Mouse (Mus musculus): ENCODE data around the gene F2r. TPM values are rescaled to one million over a fixed set of nuclear protein-coding genes. Genes with fewer than 3 reads are reported as not detected.

Gene F2r
- polyA plus RNA-seq, 1 experiment, result 15.1 TPM

- Histone ChIP-seq H3K4me1 (ENCODE audit: control insufficient read depth, insufficient read depth, insufficient read length, low read length) (no peaks in the 10 kb centered on the region), H3K36me3 (ENCODE audit: control insufficient read depth, insufficient read depth, low read length) (no peaks in the 10 kb centered on the region), H3K27ac (ENCODE audit: insufficient read depth, low read depth, low read length) (no peak overlapping the region), H3K4me3 (ENCODE audit: low read depth, low read length) (no peak overlapping the region), H3K27me3 (ENCODE audit: control insufficient read depth, insufficient read depth, low read length) (no peaks in the 10 kb centered on the region)
- TF ChIP-seq POLR2A (IDR thresholded peaks at IDR 0.05; ENCODE audit: low read depth, low read length), result no peak
- no peak for TF ChIP-seq CTCF (IDR thresholded peaks at IDR 0.05; ENCODE audit: extremely low read depth, insufficient read length, insufficient replicate concordance, low read depth, low read length)
- WGBS, result 93% methylated on average over 7 of the region's 7 CpGs
Measured at GRCm38 (mm10) chr13:95596689-95597088, 21.6 kb downstream of the F2r start.

- no peaks in the 10 kb centered on the region for H3K36me3 ChIP-seq (ENCODE audit: control insufficient read depth, insufficient read depth, low read length)
- H3K4me3 ChIP-seq (ENCODE audit: low read depth, low read length), result no peak overlapping the region
- 64% methylated on average over 5 of the region's 5 CpGs for WGBS
- TF ChIP-seq CTCF (IDR thresholded peaks at IDR 0.05; ENCODE audit: extremely low read depth, insufficient read length, insufficient replicate concordance, low read depth, low read length), result no peak
- no peak for TF ChIP-seq POLR2A (IDR thresholded peaks at IDR 0.05; ENCODE audit: low read depth, low read length)
- H3K27me3 ChIP-seq (ENCODE audit: control insufficient read depth, insufficient read depth, low read length), result no peaks in the 10 kb centered on the region
- no peak overlapping the region for H3K27ac ChIP-seq (ENCODE audit: insufficient read depth, low read depth, low read length)
- H3K4me1 ChIP-seq (ENCODE audit: control insufficient read depth, insufficient read depth, insufficient read length, low read length), result no peaks in the 10 kb centered on the region
Measured at GRCm38 (mm10) chr13:95595921-95596320, 22.4 kb downstream of the F2r start.

- H3K27me3 ChIP-seq (ENCODE audit: control insufficient read depth, insufficient read depth, low read length), result no peaks in the 10 kb centered on the region
- no peak overlapping the region for H3K27ac ChIP-seq (ENCODE audit: insufficient read depth, low read depth, low read length)
- H3K36me3 ChIP-seq (ENCODE audit: control insufficient read depth, insufficient read depth, low read length), result no peaks in the 10 kb centered on the region
- TF ChIP-seq POLR2A (IDR thresholded peaks at IDR 0.05; ENCODE audit: low read depth, low read length) (no peak), CTCF (IDR thresholded peaks at IDR 0.05; ENCODE audit: extremely low read depth, insufficient read length, insufficient replicate concordance, low read depth, low read length) (no peak)
- no peaks in the 10 kb centered on the region for H3K4me1 ChIP-seq (ENCODE audit: control insufficient read depth, insufficient read depth, insufficient read length, low read length)
- H3K4me3 ChIP-seq (ENCODE audit: low read depth, low read length), result no peak overlapping the region
- WGBS, result 82% methylated on average over 7 of the region's 7 CpGs
Measured at GRCm38 (mm10) chr13:95595411-95595810, 22.9 kb downstream of the F2r start.

- Histone ChIP-seq H3K4me3 (ENCODE audit: low read depth, low read length) (no peak overlapping the region), H3K4me1 (ENCODE audit: control insufficient read depth, insufficient read depth, insufficient read length, low read length) (no peaks in the 10 kb centered on the region), H3K27ac (ENCODE audit: insufficient read depth, low read depth, low read length) (no peak overlapping the region), H3K27me3 (ENCODE audit: control insufficient read depth, insufficient read depth, low read length) (no peaks in the 10 kb centered on the region), H3K36me3 (ENCODE audit: control insufficient read depth, insufficient read depth, low read length) (no peaks in the 10 kb centered on the region)
- TF ChIP-seq CTCF (IDR thresholded peaks at IDR 0.05; ENCODE audit: extremely low read depth, insufficient read length, insufficient replicate concordance, low read depth, low read length), result no peak
- no peak for TF ChIP-seq POLR2A (IDR thresholded peaks at IDR 0.05; ENCODE audit: low read depth, low read length)
- 58% methylated on average over 10 of the region's 10 CpGs for WGBS
Measured at GRCm38 (mm10) chr13:95592860-95593259, 25.4 kb downstream of the F2r start.

- no peak overlapping the region for H3K4me3 ChIP-seq (ENCODE audit: low read depth, low read length)
- no peaks in the 10 kb centered on the region for H3K36me3 ChIP-seq (ENCODE audit: control insufficient read depth, insufficient read depth, low read length)
- no peaks in the 10 kb centered on the region for H3K4me1 ChIP-seq (ENCODE audit: control insufficient read depth, insufficient read depth, insufficient read length, low read length)
- H3K27ac ChIP-seq (ENCODE audit: insufficient read depth, low read depth, low read length), result no peak overlapping the region
- no peaks in the 10 kb centered on the region for H3K27me3 ChIP-seq (ENCODE audit: control insufficient read depth, insufficient read depth, low read length)
- WGBS, result 78% methylated on average over 3 of the region's 3 CpGs
- TF ChIP-seq CTCF (IDR thresholded peaks at IDR 0.05; ENCODE audit: extremely low read depth, insufficient read length, insufficient replicate concordance, low read depth, low read length), result no peak
- TF ChIP-seq POLR2A (IDR thresholded peaks at IDR 0.05; ENCODE audit: low read depth, low read length), result no peak
Measured at GRCm38 (mm10) chr13:95591606-95592005, 26.7 kb downstream of the F2r start.

- Histone ChIP-seq H3K27me3 (ENCODE audit: control insufficient read depth, insufficient read depth, low read length) (no peaks in the 10 kb centered on the region), H3K4me1 (ENCODE audit: control insufficient read depth, insufficient read depth, insufficient read length, low read length) (no peaks in the 10 kb centered on the region), H3K4me3 (ENCODE audit: low read depth, low read length) (no peak overlapping the region), H3K36me3 (ENCODE audit: control insufficient read depth, insufficient read depth, low read length) (no peaks in the 10 kb centered on the region), H3K27ac (ENCODE audit: insufficient read depth, low read depth, low read length) (no peak overlapping the region)
- 74% methylated on average over 4 of the region's 4 CpGs for WGBS
- TF ChIP-seq CTCF (IDR thresholded peaks at IDR 0.05; ENCODE audit: extremely low read depth, insufficient read length, insufficient replicate concordance, low read depth, low read length), result no peak
- TF ChIP-seq POLR2A (IDR thresholded peaks at IDR 0.05; ENCODE audit: low read depth, low read length), result no peak
Measured at GRCm38 (mm10) chr13:95587628-95588027, 30.7 kb downstream of the F2r start.

DNA sequence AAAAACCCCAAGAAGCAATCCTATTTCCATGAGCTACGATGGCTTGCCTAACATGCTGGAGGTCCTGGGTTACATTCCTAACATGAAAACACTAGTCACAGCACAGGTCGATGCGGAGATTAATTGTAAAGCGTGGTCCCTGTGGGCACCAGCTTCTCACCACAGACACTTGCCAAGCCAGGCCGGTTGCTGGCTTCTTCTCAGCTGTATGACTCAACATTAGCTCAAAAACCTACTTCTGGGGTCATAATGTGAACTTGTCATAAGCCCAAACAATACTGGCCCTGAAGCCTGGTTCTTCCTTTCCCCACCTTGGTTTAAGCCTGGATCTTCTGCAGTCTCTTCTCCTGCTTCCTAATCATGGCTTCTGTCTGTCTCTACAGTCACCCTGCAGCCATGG is 33.4 kb downstream of the F2r start:
- WGBS, result 77% methylated on average over 5 of the region's 5 CpGs
- no peaks in the 10 kb centered on the region for H3K4me1 ChIP-seq (ENCODE audit: control insufficient read depth, insufficient read depth, insufficient read length, low read length)
- no peak overlapping the region for H3K27ac ChIP-seq (ENCODE audit: insufficient read depth, low read depth, low read length)
- H3K4me3 ChIP-seq (ENCODE audit: low read depth, low read length), result no peak overlapping the region
- no peaks in the 10 kb centered on the region for H3K36me3 ChIP-seq (ENCODE audit: control insufficient read depth, insufficient read depth, low read length)
- H3K27me3 ChIP-seq (ENCODE audit: control insufficient read depth, insufficient read depth, low read length), result no peaks in the 10 kb centered on the region; the same call in 1 of the 2 replicates
- TF ChIP-seq CTCF (IDR thresholded peaks at IDR 0.05; ENCODE audit: extremely low read depth, insufficient read length, insufficient replicate concordance, low read depth, low read length), result no peak
- no peak for TF ChIP-seq POLR2A (IDR thresholded peaks at IDR 0.05; ENCODE audit: low read depth, low read length)

Measured in small intestine, adult 2 months (tissue).